Mouse (Mus musculus) neural tube, embryonic 12.5 days (tissue): ENCODE measurements around the gene Clasrp. TPM values are rescaled to one million over a fixed set of nuclear protein-coding genes. Genes with fewer than 3 reads are reported as not detected.

ENCODE experiments used
- ATAC-seq: fragments of 200-750 bp; cut with Nextera tagmentation; 2 replicates; pipeline ENCODE4 v1.8.0; 2017; ENCODE audit warnings: low read depth, mild to moderate bottlenecking, moderate TSS enrichment, moderate library complexity; ENCODE audit not compliant: low FRiP score
- H3K27ac ChIP-seq: fragments of 300-500 bp; sonication (generic); 2 replicates; pipeline ENCODE4 v1.5.1; 2016
- H3K27me3 ChIP-seq: fragments of 300-500 bp; sonication (generic); replicated peaks from 2 replicates; pipeline ENCODE4 v1.6.1; 2016; ENCODE audit warnings: mild to moderate bottlenecking
- H3K36me3 ChIP-seq: fragments of 300-500 bp; sonication (generic); 2 replicates; pipeline ENCODE4 v1.6.1; 2016; ENCODE audit warnings: mild to moderate bottlenecking
- H3K4me1 ChIP-seq: fragments of 300-500 bp; sonication (generic); 2 replicates; pipeline ENCODE4 v1.6.1; 2016
- H3K4me2 ChIP-seq: fragments of 300-500 bp; sonication (generic); replicated peaks from 2 replicates; pipeline ENCODE4 v1.6.1; 2016; ENCODE audit warnings: mild to moderate bottlenecking
- H3K4me3 ChIP-seq: fragments of 300-500 bp; sonication (generic); 2 replicates; pipeline ENCODE4 v1.5.1; 2016
- H3K9ac ChIP-seq: fragments of 300-500 bp; sonication (generic); 2 replicates; pipeline ENCODE4 v1.6.1; 2016; ENCODE audit warnings: mild to moderate bottlenecking
- H3K9me3 ChIP-seq: fragments of 300-500 bp; sonication (generic); 2 replicates; pipeline ENCODE4 v1.6.1; 2016; ENCODE audit warnings: mild to moderate bottlenecking
- WGBS: fragments of 180-500 bp; shearing (Covaris S2); methylation state at CpG from one replicate; pipeline ENCODE4 v1.1.7; 2016; 5-methylcytosine and 5-hydroxymethylcytosine counted together
- polyA plus RNA-seq: library from polyadenylated mRNA; unstranded; fragments of >200 nt; fragmentation: Nextera tagmentation; extraction: Ambion mirVana; gene quantifications from 2 replicates; pipeline ENCODE4 v1.2.1, GENCODE M21; 2016

The Clasrp gene
- polyA plus RNA-seq, 1 experiment from 2014 or later = 79.0 TPM

GRCm38 (mm10) chr7:19541681-19542154, 62.6 kb downstream of the Clasrp start:
- Histone ChIP-seq H3K27ac (no peak overlapping the region), H3K4me3 (no peak overlapping the region), H3K4me1 (peaks cover 22% of the 10 kb centered on the region), H3K9ac (no peak overlapping the region), H3K9me3 (no peaks in the 10 kb centered on the region), H3K4me2 (peak overlapping the region; percentile 19; the same call in 1 of the 2 replicates), H3K36me3 (no peaks in the 10 kb centered on the region), H3K27me3 (no peaks in the 10 kb centered on the region)
- WGBS = 74% methylated on average over 7 of the region's 7 CpGs
- peak; percentile 62 for ATAC-seq

GRCm38 (mm10) chr7:19540771-19541566, 63.3 kb downstream of the Clasrp start:
- H3K9me3 ChIP-seq = no peaks in the 10 kb centered on the region
- peaks cover 22% of the 10 kb centered on the region for H3K4me1 ChIP-seq
- no peak overlapping the region for H3K4me2 ChIP-seq
- no peak overlapping the region for H3K9ac ChIP-seq
- H3K27me3 ChIP-seq = no peaks in the 10 kb centered on the region
- no peaks in the 10 kb centered on the region for H3K36me3 ChIP-seq
- 97% methylated on average over 2 of the region's 2 CpGs for WGBS
- no peak for ATAC-seq
- H3K27ac ChIP-seq = no peak overlapping the region
- H3K4me3 ChIP-seq = no peak overlapping the region

- Histone ChIP-seq H3K27me3 (no peaks in the 10 kb centered on the region), H3K4me2 (no peak overlapping the region), H3K36me3 (peaks cover 61% of the 10 kb centered on the region), H3K9ac (no peak overlapping the region), H3K4me3 (no peak overlapping the region), H3K4me1 (no peaks in the 10 kb centered on the region), H3K27ac (no peak overlapping the region), H3K9me3 (no peaks in the 10 kb centered on the region)
- ATAC-seq = no peak
- WGBS = 95% methylated on average over 10 of the region's 10 CpGs
Observed at GRCm38 (mm10) chr7:19534676-19535075, 69.6 kb downstream of the Clasrp start.

- 91% methylated on average over 14 of the region's 14 CpGs for WGBS
- no peak for ATAC-seq
Observed at GRCm38 (mm10) chr7:19532240-19532639, 72.0 kb downstream of the Clasrp start.

GRCm38 (mm10) chr7:19531077-19531476, 73.2 kb downstream of the Clasrp start:
- ATAC-seq = no peak
- Histone ChIP-seq H3K36me3 (peaks cover 71% of the 10 kb centered on the region), H3K4me1 (no peaks in the 10 kb centered on the region), H3K9me3 (no peaks in the 10 kb centered on the region), H3K9ac (no peak overlapping the region), H3K4me3 (no peak overlapping the region), H3K27ac (no peak overlapping the region), H3K27me3 (no peaks in the 10 kb centered on the region), H3K4me2 (no peak overlapping the region)
- WGBS = 72% methylated on average over 10 of the region's 10 CpGs

More at GRCm38 (mm10) chr7:19532240-19532639, 72.0 kb downstream of the Clasrp start:
- Histone ChIP-seq H3K4me1 (no peaks in the 10 kb centered on the region), H3K27me3 (no peaks in the 10 kb centered on the region), H3K36me3 (peaks cover 71% of the 10 kb centered on the region), H3K4me3 (no peak overlapping the region), H3K9ac (0 out of 2 replicates have a peak overlapping the region, but pooled peaks have one; percentile 5), H3K4me2 (no peak overlapping the region), H3K27ac (no peak overlapping the region), H3K9me3 (no peaks in the 10 kb centered on the region)

Other genes starting within 250 kb of the Clasrp start
- 18.2 and 19.8 TPM in 2 replicates for gene Cd3eap, start 245.0 kb downstream of the Clasrp start, polyA plus RNA-seq
- 3.1 and 3.2 TPM in 2 replicates for gene Ppp1r13l, start 244.7 kb downstream of the Clasrp start, polyA plus RNA-seq
- 24.0 and 27.5 TPM in 2 replicates for gene Ercc2, start 222.5 kb downstream of the Clasrp start, polyA plus RNA-seq
- gene Klc3, start 200.4 kb downstream of the Clasrp start, polyA plus RNA-seq = 3.9 and 6.4 TPM in 2 replicates
- gene Ckm, start 199.7 kb downstream of the Clasrp start, polyA plus RNA-seq = 0.20 and 0.35 TPM in 2 replicates
- gene Mark4, start 145.7 kb downstream of the Clasrp start, polyA plus RNA-seq = 19.9 and 21.7 TPM in 2 replicates
- 1.2 and 1.6 TPM in 2 replicates for gene Exoc3l2, start 141.2 kb downstream of the Clasrp start, polyA plus RNA-seq
- 4.6 and 5.7 TPM in 2 replicates for gene Bloc1s3, start 96.1 kb downstream of the Clasrp start, polyA plus RNA-seq
- 50.6 and 51.0 TPM in 2 replicates for gene Trappc6a, start 96.1 kb downstream of the Clasrp start, polyA plus RNA-seq
- 0.11 and 0.19 TPM in 2 replicates for gene Nkpd1, start 86.6 kb downstream of the Clasrp start, polyA plus RNA-seq
- gene Ppp1r37, start 41.4 kb downstream of the Clasrp start, polyA plus RNA-seq = 44.3 and 48.8 TPM in 2 replicates
- 0.30 TPM in 1 of 2 replicates, not detected in the other for gene Zfp296, start 27.2 kb downstream of the Clasrp start, polyA plus RNA-seq
- 140 and 145 TPM in 2 replicates for gene Gemin7, start 26.9 kb downstream of the Clasrp start, polyA plus RNA-seq
- 4.9 and 5.8 TPM in 2 replicates for gene Relb, start 25.0 kb upstream of the Clasrp start, polyA plus RNA-seq
- 104 and 112 TPM in 2 replicates for gene Clptm1, start 60.5 kb upstream of the Clasrp start, polyA plus RNA-seq
- gene Apoc2, start 73.5 kb upstream of the Clasrp start, polyA plus RNA-seq = 1.0 and 1.7 TPM in 2 replicates
- not detected in 2 replicates for gene Gm44805, start 76.9 kb upstream of the Clasrp start, polyA plus RNA-seq
- gene Apoc4, start 77.0 kb upstream of the Clasrp start, polyA plus RNA-seq = not detected in 2 replicates
- gene Apoc1, start 88.2 kb upstream of the Clasrp start, polyA plus RNA-seq = 4.9 and 7.2 TPM in 2 replicates
- gene Apoe, start 94.7 kb upstream of the Clasrp start, polyA plus RNA-seq = 204 and 207 TPM in 2 replicates
- 159 and 165 TPM in 2 replicates for gene Tomm40, start 111.0 kb upstream of the Clasrp start, polyA plus RNA-seq
- gene Nectin2, start 146.0 kb upstream of the Clasrp start, polyA plus RNA-seq = 63.5 and 64.4 TPM in 2 replicates
- 15.1 and 15.4 TPM in 2 replicates for gene Bcam, start 166.5 kb upstream of the Clasrp start, polyA plus RNA-seq
- gene Cblc, start 192.3 kb upstream of the Clasrp start, polyA plus RNA-seq = 0.73 and 0.87 TPM in 2 replicates
- gene Bcl3, start 218.3 kb upstream of the Clasrp start, polyA plus RNA-seq = 1.0 and 2.1 TPM in 2 replicates
- gene Gm19345, start 247.5 kb upstream of the Clasrp start, polyA plus RNA-seq = 1.4 and 1.7 TPM in 2 replicates